Mouse (Mus musculus) heart, postnatal 10 days (tissue): Measurements from ENCODE around the gene Gm3558. TPM values are rescaled to one million over a fixed set of nuclear protein-coding genes. Genes with fewer than 3 reads are reported as not detected.
"Not testable (repeated sequence)": the region's sequence is repeated elsewhere in the genome, so short reads cannot be mapped to it uniquely, and the experiment has no call there.

Source experiments
- DNase-seq, 2 experiments: peaks; one replicate each; pipeline ENCODE4 v3.0.0; 2021
- intact Hi-C: fragments of 180-260 bp; cut with DNase I; formaldehyde crosslinking; loops from one replicate; pipeline ENCODE4 v1.15.1; 2025
- total RNA-seq, 2 experiments: library from RNA; stranded (reverse); gene quantifications; 2 replicates each; pipeline ENCODE4 v1.2.3; 2021

Gene Gm3558
- total RNA-seq = 1 to 10 TPM; 4.0 to 5.0 TPM

DNA sequence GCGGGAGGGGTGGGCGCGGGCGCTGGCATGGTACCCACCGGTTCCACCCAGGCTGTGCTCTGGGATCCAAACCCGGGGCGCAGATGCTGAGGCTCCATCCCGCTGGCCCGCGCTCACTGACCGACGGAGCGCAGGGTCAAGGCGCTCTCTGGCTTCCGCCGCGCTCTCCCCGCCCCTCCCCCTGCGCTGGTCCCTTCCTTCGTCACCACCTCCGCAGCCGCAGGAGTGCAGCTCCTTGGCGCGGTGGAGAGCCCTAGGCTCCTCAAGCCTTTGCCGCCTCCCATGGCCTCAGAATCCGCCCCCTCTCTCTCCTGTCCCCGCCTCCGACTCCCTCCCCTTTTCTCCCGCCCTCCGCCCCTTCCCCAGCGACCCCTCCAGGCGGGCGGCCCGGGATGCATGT, at the start of gene Gm3558:
TSS of gene Gm3558 (minus strand) at position 185 of the 400 bp plus-strand sequence.
- peak; percentile 0 to 1 for DNase-seq
- intact Hi-C loops = not testable (repeated sequence)

DNA sequence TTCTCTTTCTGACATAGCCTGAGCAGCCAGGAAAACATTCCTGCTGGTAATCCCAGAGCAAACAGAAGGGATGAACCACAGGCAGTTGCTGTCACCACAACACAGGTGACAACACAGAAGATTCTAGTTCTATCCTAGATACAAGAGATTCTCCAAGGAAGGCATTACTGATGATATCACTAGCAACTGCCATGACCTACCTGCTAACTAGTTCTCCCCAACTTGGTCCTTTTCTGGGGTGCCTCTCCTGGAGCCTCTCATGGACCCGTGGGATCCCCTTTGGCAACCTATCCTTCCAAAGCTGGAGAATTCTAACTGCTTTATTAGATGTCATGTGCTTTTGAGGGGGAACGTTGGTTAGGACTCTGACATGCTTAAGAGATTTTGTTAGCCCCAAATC, 27.1 kb upstream of the Gm3558 start, which contains the start of gene Gm10338:
TSS of gene Gm10338 (minus strand) at position 101 of the 400 bp plus-strand sequence.
- intact Hi-C loops = not testable (repeated sequence)

DNA sequence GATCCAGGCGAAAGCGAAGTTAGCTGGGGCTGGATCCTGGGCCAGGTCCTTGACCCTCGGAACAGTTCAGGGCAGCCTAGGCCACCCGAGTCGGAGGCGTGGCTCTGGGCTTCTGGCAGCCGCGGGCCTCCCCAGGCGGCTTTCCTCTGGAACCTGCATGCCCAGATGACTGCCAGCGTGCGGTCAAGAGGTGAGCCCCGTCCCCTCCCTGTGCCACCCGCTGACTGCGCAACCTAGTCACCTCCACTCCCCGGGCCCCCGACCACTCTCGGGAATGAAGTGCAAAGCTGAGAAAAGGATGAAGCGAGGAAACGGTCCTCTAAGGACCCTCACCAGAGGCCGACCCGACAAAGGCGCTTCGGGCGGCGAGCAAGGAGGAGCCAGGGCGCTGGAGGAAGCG, 476 bp downstream of the Gm3558 start:
- intact Hi-C loops = not testable (repeated sequence)
- peak; percentile 0 to 3 for DNase-seq

More for the DNA sequence above, 27.1 kb upstream of the Gm3558 start, which contains the start of gene Gm10338:
- not testable (repeated sequence) for DNase-seq

DNA sequence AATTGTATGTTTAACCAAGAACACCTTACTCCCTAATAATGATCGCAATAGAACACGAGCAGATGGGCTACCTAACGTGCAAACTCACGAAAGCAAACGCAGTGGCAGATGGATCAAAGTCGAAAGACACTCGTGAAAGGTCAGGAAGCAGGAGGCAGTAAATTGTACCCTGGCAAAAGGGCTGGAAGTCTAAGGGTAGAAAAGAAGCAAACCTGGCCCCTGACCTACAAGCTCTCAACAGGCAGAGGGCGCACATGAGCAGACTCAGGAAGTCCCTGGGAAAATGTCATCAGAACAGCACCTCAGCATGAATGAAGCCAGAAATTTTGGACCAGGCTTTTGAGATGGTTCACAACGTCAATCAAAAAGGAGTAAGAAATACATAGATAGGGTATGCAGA, 1.1 kb downstream of the Gm3558 start:
- intact Hi-C loops = not testable (repeated sequence)
- DNase-seq = peak; percentile 11 to 27

Other genes starting within 250 kb of the Gm3558 start
- not detected for gene Gm5797, start 236.2 kb downstream of the Gm3558 start, total RNA-seq
- not detected for gene Gm8374, start 203.4 kb downstream of the Gm3558 start, total RNA-seq
- not detected for gene Gm3755, start 117.6 kb downstream of the Gm3558 start, total RNA-seq
- gene Gm3752, start 84.8 kb downstream of the Gm3558 start, total RNA-seq = under 1 TPM; 0.20 to 0.29 TPM
- not detected for gene Gm10338, start 27.0 kb upstream of the Gm3558 start, total RNA-seq
- gene Gm10128, start 75.4 kb upstream of the Gm3558 start, total RNA-seq = not detected
- gene Gm26661, start 223.0 kb upstream of the Gm3558 start, total RNA-seq = not detected
- 10 to 100 TPM; 40.5 to 43.6 TPM for gene Flnb, start 249.4 kb upstream of the Gm3558 start, total RNA-seq